Mouse (Mus musculus): ENCODE measurements at regions not wholly inside any gene's neighbourhood (a gene's known extent, or its start where the extent isn't known, plus 50 kb on each side); places are given as distances from the start of the nearest gene placed in this dataset.
"Not testable (repeated sequence)": the region's sequence is repeated elsewhere in the genome, so short reads cannot be mapped to it uniquely, and the experiment has no call there.

GRCm38 (mm10) chr8:42442786-42443185 is 698.5 kb downstream of the Triml1 start:
- DNase-seq (ENCODE audit: low spot score in 2 of 2): no peak

GRCm38 (mm10) chr8:42402632-42403031 is 738.7 kb downstream of the Triml1 start:
- no peak for DNase-seq (ENCODE audit: low spot score in 2 of 2)

GRCm38 (mm10) chr8:42396886-42397285 is 744.4 kb downstream of the Triml1 start:
- DNase-seq (ENCODE audit: low spot score in 2 of 2): no peak

GRCm38 (mm10) chr8:42388816-42389215 is 752.5 kb downstream of the Triml1 start:
- DNase-seq (ENCODE audit: low spot score in 2 of 2): no peak

- DNase-seq (ENCODE audit: low spot score in 2 of 2): no peak
Observed at GRCm38 (mm10) chr8:42348073-42348603, 793.1 kb downstream of the Triml1 start.

- DNase-seq (ENCODE audit: low spot score in 2 of 2): no peak
Observed at GRCm38 (mm10) chr8:42334708-42335107, 806.6 kb downstream of the Triml1 start.

GRCm38 (mm10) chr8:42324663-42325062 is 816.6 kb downstream of the Triml1 start:
- no peak for DNase-seq (ENCODE audit: low spot score in 2 of 2)

- DNase-seq (ENCODE audit: low spot score in 2 of 2): no peak
Observed at GRCm38 (mm10) chr8:42322862-42323261, 818.4 kb downstream of the Triml1 start.

GRCm38 (mm10) chr8:42311060-42311459 is 830.2 kb downstream of the Triml1 start:
- no peak for DNase-seq (ENCODE audit: low spot score in 2 of 2)

- DNase-seq (ENCODE audit: low spot score in 2 of 2): no peak
Observed at GRCm38 (mm10) chr8:42291392-42291791, 849.9 kb downstream of the Triml1 start.

- no peak for DNase-seq (ENCODE audit: low spot score in 2 of 2)
Observed at GRCm38 (mm10) chr8:42282011-42282410, 859.3 kb downstream of the Triml1 start.

GRCm38 (mm10) chr8:42253358-42253757 is 836.5 kb upstream of the Frg1 start:
- DNase-seq (ENCODE audit: low spot score in 2 of 2): no peak

GRCm38 (mm10) chr8:42242321-42242720 is 825.4 kb upstream of the Frg1 start:
- DNase-seq (ENCODE audit: low spot score in 2 of 2): not testable (repeated sequence)

- no peak for DNase-seq (ENCODE audit: low spot score in 2 of 2)
Observed at GRCm38 (mm10) chr8:42219857-42220600, 803.2 kb upstream of the Frg1 start.

GRCm38 (mm10) chr8:42210943-42211342 is 794.1 kb upstream of the Frg1 start:
- no peak for DNase-seq (ENCODE audit: low spot score in 2 of 2)

GRCm38 (mm10) chr8:42209989-42210388 is 793.1 kb upstream of the Frg1 start:
- DNase-seq (ENCODE audit: low spot score in 2 of 2): no peak

- DNase-seq (ENCODE audit: low spot score in 2 of 2): no peak
Observed at GRCm38 (mm10) chr8:42197257-42197656, 780.4 kb upstream of the Frg1 start.

GRCm38 (mm10) chr8:42193902-42194550 is 777.2 kb upstream of the Frg1 start:
- no peak for DNase-seq (ENCODE audit: low spot score in 2 of 2)

GRCm38 (mm10) chr8:42187083-42187482 is 770.2 kb upstream of the Frg1 start:
- DNase-seq (ENCODE audit: low spot score in 2 of 2): no peak

- no peak for DNase-seq (ENCODE audit: low spot score in 2 of 2)
Observed at GRCm38 (mm10) chr8:42183288-42183878, 766.5 kb upstream of the Frg1 start.

GRCm38 (mm10) chr8:42162441-42162840 is 745.6 kb upstream of the Frg1 start:
- no peak for DNase-seq (ENCODE audit: low spot score in 2 of 2)

GRCm38 (mm10) chr8:42157006-42157405 is 740.1 kb upstream of the Frg1 start:
- DNase-seq (ENCODE audit: low spot score in 2 of 2): no peak

Measured in gastrocnemius, postnatal 4 days (tissue).